Mouse (Mus musculus) testis, adult 2 months (tissue): ENCODE data around the gene Gm37240. TPM values are rescaled to one million over a fixed set of nuclear protein-coding genes. Genes with fewer than 3 reads are reported as not detected.

Experiments
- H3K27ac ChIP-seq: fragments of 200-500 bp; 2 replicates; pipeline ENCODE4 v1.5.1; 2012; ENCODE audit warnings: low read depth, low read length; ENCODE audit not compliant: control insufficient read depth, insufficient read depth
- H3K27me3 ChIP-seq: fragments of 200-500 bp; 2 replicates; pipeline ENCODE4 v1.6.1; 2012; ENCODE audit warnings: mild to moderate bottlenecking, low read length, moderate library complexity; ENCODE audit not compliant: control insufficient read depth, insufficient read depth
- H3K36me3 ChIP-seq: fragments of 200-500 bp; 2 replicates; pipeline ENCODE4 v1.6.1; 2012; ENCODE audit warnings: mild to moderate bottlenecking, low read length; ENCODE audit not compliant: control insufficient read depth, insufficient read depth
- H3K4me1 ChIP-seq: fragments of 200-500 bp; 2 replicates; pipeline ENCODE4 v1.6.1; 2012; ENCODE audit warnings: low read length; ENCODE audit not compliant: control insufficient read depth, insufficient read depth
- H3K4me3 ChIP-seq: fragments of 200-500 bp; 2 replicates; pipeline ENCODE4 v1.5.1; 2012; ENCODE audit warnings: low read depth, mild to moderate bottlenecking, low read length, moderate library complexity, mixed read lengths; ENCODE audit not compliant: control insufficient read depth
- CTCF ChIP-seq: fragments of 200-500 bp; IDR thresholded peaks from 2 replicates; pipeline ENCODE4 v1.5.1; 2012; ENCODE audit warnings: low read depth, mild to moderate bottlenecking, inconsistent platforms, low read length, moderate library complexity; ENCODE audit not compliant: control insufficient read depth, insufficient read depth, insufficient replicate concordance
- POLR2A ChIP-seq: fragments of 200-500 bp; IDR thresholded peaks from 2 replicates; pipeline ENCODE4 v1.6.1; 2012; ENCODE audit warnings: low read depth, mild to moderate bottlenecking, inconsistent platforms, low read length, moderate library complexity; ENCODE audit not compliant: control insufficient read depth
- polyA plus RNA-seq: library from polyadenylated mRNA; depleted of rRNA; stranded (reverse); fragments of >200 nt; gene quantifications from 2 replicates; pipeline ENCODE4 v1.2.3, GENCODE M21; 2012

Gene Gm37240
- polyA plus RNA-seq, 1 experiment, result not detected

DNA sequence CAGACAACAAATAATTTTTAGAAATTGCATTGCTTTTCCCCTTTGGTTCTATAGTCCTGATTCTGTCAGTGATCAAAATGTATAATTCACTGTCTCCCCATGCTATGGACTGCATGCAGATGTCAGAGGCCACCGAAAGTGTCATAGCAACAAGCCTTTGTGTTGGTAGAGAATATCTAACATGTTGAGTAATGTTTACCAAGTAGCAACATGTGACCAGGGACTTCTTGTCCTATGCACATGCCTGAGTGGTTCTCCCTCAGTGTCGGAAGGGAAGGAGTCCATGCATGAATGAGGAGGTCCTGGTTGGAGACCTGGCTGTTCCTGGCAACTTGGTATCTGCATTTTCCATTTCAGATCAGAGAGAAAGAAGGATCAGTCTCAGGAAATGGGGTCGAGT lies 221.2 kb downstream of the Gm37240 start:
- no peak for TF ChIP-seq POLR2A
- no peak for TF ChIP-seq CTCF
- Histone ChIP-seq H3K27ac (no peak overlapping the region), H3K4me3 (no peak overlapping the region), H3K4me1 (no peaks in the 10 kb centered on the region), H3K36me3 (no peaks in the 10 kb centered on the region), H3K27me3 (no peaks in the 10 kb centered on the region)

DNA sequence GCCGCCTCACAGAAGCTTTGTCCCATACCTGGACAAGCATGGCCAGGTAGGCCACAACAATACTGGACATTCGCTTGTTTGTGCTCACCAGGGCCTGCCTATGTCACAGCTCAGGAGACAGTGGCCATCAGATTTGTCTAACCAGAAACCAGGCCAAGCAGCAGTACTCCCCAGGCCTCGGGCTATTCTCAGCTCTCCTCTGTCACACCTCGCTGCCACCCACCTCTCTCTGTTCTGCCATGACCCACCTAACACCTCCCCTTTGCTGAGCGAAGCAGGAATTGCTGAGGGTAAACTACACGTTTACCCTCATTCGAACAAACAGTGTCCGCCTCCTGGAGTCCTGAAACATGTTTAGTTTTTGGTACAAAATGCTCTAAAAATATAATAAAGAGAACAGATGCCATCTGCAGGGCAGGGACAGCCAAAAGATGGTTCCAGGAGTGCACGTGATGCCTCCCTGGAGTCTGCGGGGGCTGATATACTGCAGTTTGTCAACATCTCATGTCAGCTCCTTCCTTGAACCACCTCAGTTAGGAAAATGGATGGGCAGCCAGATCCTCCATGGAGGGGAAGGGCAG lies 222.6 kb downstream of the Gm37240 start:
- no peak for TF ChIP-seq CTCF
- no peak for TF ChIP-seq POLR2A
- H3K36me3 ChIP-seq, result no peaks in the 10 kb centered on the region
- no peak overlapping the region for H3K27ac ChIP-seq
- H3K27me3 ChIP-seq, result no peaks in the 10 kb centered on the region
- no peak overlapping the region for H3K4me3 ChIP-seq
- H3K4me1 ChIP-seq, result no peaks in the 10 kb centered on the region

GRCm38 (mm10) chr3:85663826-85664225 lies 223.5 kb downstream of the Gm37240 start:
- TF ChIP-seq POLR2A, result no peak
- TF ChIP-seq CTCF, result no peak
- Histone ChIP-seq H3K36me3 (no peaks in the 10 kb centered on the region), H3K27ac (no peak overlapping the region)

GRCm38 (mm10) chr3:85661926-85662813 lies 225.1 kb downstream of the Gm37240 start:
- no peaks in the 10 kb centered on the region for H3K4me1 ChIP-seq
- no peak overlapping the region for H3K27ac ChIP-seq
- H3K36me3 ChIP-seq, result no peaks in the 10 kb centered on the region
- no peaks in the 10 kb centered on the region for H3K27me3 ChIP-seq
- no peak overlapping the region for H3K4me3 ChIP-seq
- TF ChIP-seq POLR2A (no peak), CTCF (no peak)

More at GRCm38 (mm10) chr3:85663826-85664225, 223.5 kb downstream of the Gm37240 start:
- H3K4me3 ChIP-seq, result no peak overlapping the region
- no peaks in the 10 kb centered on the region for H3K4me1 ChIP-seq
- no peaks in the 10 kb centered on the region for H3K27me3 ChIP-seq

- Histone ChIP-seq H3K4me1 (no peaks in the 10 kb centered on the region), H3K27me3 (no peaks in the 10 kb centered on the region), H3K36me3 (no peaks in the 10 kb centered on the region), H3K27ac (no peak overlapping the region), H3K4me3 (no peak overlapping the region)
- no peak for TF ChIP-seq POLR2A
Measured at GRCm38 (mm10) chr3:85659681-85660080, 227.6 kb downstream of the Gm37240 start.

- Histone ChIP-seq H3K36me3 (no peaks in the 10 kb centered on the region; the same call in 1 of the 2 replicates), H3K4me3 (no peak overlapping the region), H3K4me1 (no peaks in the 10 kb centered on the region), H3K27me3 (no peaks in the 10 kb centered on the region), H3K27ac (no peak overlapping the region)
- TF ChIP-seq POLR2A, result no peak
- TF ChIP-seq CTCF, result no peak
Measured at GRCm38 (mm10) chr3:85655538-85655937, 231.8 kb downstream of the Gm37240 start.
